Mouse (Mus musculus): ENCODE measurements around the gene C1ql2. TPM values are rescaled to one million over a fixed set of nuclear protein-coding genes. Genes with fewer than 3 reads are reported as not detected.

Gene C1ql2
- not detected in 2 replicates for polyA plus RNA-seq (2012; ENCODE audit: insufficient read depth, insufficient read length, missing spikeins)

DNA sequence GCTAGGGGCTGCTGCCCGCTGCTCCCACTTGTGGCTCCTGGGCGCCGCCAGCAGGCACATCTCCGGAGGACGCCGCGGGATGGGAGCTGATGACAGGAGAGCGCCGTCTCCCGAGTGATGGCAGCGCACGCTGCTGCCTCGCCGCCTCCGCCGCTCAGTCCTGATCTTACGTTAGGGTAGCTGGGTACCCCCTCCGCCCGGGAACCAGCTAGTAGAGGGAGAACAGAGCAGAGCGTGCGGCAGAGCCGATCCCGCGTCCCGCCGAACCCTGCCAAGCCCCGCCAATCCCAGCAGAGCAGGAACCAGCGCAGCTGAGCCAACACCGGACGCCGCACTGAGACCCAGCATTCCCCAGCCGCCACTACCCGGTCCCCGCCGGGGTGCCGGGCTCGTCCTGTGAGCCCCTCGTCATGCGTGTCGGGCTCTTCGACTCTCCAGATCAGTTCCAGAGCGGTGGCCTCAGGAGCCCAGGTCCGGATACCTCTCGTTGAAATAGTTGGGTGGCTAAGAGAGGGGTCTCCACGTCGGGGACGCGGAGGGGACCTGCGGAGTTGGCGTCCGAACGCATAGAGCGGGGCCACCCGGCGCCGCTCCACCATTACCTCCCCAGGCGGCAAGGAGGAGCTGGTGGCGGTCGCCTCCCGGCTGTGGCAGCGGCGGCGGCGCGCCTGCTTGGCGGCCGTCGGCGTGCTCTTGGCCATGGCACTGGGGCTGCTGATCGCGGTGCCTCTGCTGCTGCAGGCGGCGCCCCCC, at the start of gene C1ql2:
C1ql2 (plus strand) TSS at position 164 of the 753 bp plus-strand sequence.
- TF ChIP-seq POLR2A (IDR thresholded peaks at IDR 0.05; ENCODE audit: borderline replicate concordance, low read depth, low read length) (no peak), CTCF (IDR thresholded peaks at IDR 0.05; ENCODE audit: low read depth, low read length) (no peak)
- peaks cover 2% of the 10 kb centered on the region; the same call in 1 of the 2 replicates for H3K4me1 ChIP-seq (ENCODE audit: control insufficient read depth, insufficient read depth, low read length)
- no peak within 1 kb of the TSS for H3K27ac ChIP-seq (ENCODE audit: insufficient read depth, low read depth, low read length)
- H3K4me3 ChIP-seq (ENCODE audit: insufficient read depth, low read length) = peak within 1 kb of the TSS; percentile 32

DNA sequence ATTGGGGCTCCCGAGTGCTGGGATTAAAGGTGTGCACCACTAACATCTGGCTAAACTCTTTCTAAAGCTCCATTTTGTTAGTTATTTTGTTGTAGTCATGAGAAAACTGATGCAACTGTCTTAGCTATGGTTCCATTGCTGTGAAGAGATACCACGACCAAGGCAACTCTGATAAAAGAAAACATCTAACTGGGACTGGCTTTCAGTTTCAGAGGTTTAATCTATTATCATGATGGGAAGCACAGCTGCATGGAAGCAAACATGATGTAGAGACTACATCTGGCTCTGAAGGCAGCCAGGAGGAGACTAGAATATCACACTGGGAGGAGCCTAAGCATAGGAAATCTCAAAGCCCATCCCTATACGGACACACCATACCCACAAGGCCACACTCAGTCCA, 48.7 kb upstream of the C1ql2 start:
- Histone ChIP-seq H3K4me3 (ENCODE audit: insufficient read depth, low read length) (no peak overlapping the region), H3K27ac (ENCODE audit: insufficient read depth, low read depth, low read length) (no peak overlapping the region)
- TF ChIP-seq POLR2A (IDR thresholded peaks at IDR 0.05; ENCODE audit: borderline replicate concordance, low read depth, low read length) (no peak), CTCF (IDR thresholded peaks at IDR 0.05; ENCODE audit: low read depth, low read length) (no peak)

DNA sequence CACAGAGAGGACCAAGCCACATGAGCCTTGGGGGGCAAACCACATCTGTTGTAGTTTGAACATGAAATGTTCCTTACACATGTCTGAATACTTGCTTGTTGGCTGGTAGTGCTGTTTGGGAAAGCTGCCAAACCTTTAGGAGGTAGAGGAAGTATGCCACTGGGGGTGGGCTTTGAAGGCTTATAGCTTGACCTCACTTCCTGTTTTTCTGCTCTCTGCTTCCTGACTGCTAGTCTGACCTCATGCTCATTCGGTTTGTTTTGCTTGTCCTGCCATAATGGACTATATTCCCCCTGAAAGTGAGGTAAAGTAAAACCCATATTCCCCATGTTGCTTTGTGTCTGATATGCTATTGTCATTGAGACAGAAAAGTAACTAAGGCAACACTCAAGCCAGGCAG, 46.6 kb upstream of the C1ql2 start:
- Histone ChIP-seq H3K4me1 (ENCODE audit: control insufficient read depth, insufficient read depth, low read length) (peaks cover 12% of the 10 kb centered on the region), H3K27ac (ENCODE audit: insufficient read depth, low read depth, low read length) (peak overlapping the region; percentile 88), H3K4me3 (ENCODE audit: insufficient read depth, low read length) (peak overlapping the region; percentile 58)
- TF ChIP-seq CTCF (IDR thresholded peaks at IDR 0.05; ENCODE audit: low read depth, low read length) (no peak), POLR2A (IDR thresholded peaks at IDR 0.05; ENCODE audit: borderline replicate concordance, low read depth, low read length) (no peak)

More for the DNA sequence above, 48.7 kb upstream of the C1ql2 start:
- peaks cover 12% of the 10 kb centered on the region for H3K4me1 ChIP-seq (ENCODE audit: control insufficient read depth, insufficient read depth, low read length)

DNA sequence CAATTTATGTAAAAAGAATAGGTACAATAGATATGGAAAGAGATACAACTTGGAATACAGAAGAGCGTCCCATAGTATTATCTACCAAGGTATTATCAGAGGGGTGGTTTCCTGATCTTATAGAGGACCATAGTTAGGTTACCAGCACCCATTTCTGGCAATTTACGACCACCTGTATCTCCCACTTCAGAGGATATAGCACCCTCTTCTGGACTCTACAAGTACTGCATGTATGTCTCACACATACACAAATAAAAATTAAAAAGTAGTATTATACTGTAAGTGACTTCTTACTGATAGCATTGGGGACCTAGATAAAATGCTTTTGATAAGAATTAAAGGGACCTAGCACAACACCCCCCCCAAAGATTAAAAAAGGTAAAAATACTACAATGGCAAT, 43.4 kb upstream of the C1ql2 start:
- TF ChIP-seq POLR2A (IDR thresholded peaks at IDR 0.05; ENCODE audit: borderline replicate concordance, low read depth, low read length) (no peak), CTCF (IDR thresholded peaks at IDR 0.05; ENCODE audit: low read depth, low read length) (no peak)
- H3K4me3 ChIP-seq (ENCODE audit: insufficient read depth, low read length) = no peak overlapping the region
- peaks cover 9% of the 10 kb centered on the region for H3K4me1 ChIP-seq (ENCODE audit: control insufficient read depth, insufficient read depth, low read length)
- H3K27ac ChIP-seq (ENCODE audit: insufficient read depth, low read depth, low read length) = no peak overlapping the region

DNA sequence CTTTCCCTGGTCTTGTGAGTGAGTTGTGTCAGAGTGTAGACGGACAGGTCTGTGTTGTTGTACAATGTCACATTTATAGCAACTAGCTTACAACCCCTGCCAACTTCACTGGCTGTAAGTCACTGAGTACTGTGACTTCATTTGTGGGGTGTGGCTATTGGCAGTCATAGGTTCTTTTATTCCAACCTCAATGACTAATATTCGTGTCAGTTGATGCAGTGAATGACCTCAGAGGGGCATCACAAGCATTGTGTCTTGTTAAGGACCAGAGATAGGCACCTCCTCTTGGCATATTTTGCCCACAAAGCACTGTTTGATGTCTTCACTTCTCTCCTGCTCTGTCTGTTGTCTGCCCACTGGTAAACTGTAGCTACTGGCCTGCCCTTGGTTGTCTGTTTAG, 34.6 kb upstream of the C1ql2 start:
- TF ChIP-seq CTCF (IDR thresholded peaks at IDR 0.05; ENCODE audit: low read depth, low read length) = no peak
- no peak for TF ChIP-seq POLR2A (IDR thresholded peaks at IDR 0.05; ENCODE audit: borderline replicate concordance, low read depth, low read length)
- no peak overlapping the region for H3K4me3 ChIP-seq (ENCODE audit: insufficient read depth, low read length)

DNA sequence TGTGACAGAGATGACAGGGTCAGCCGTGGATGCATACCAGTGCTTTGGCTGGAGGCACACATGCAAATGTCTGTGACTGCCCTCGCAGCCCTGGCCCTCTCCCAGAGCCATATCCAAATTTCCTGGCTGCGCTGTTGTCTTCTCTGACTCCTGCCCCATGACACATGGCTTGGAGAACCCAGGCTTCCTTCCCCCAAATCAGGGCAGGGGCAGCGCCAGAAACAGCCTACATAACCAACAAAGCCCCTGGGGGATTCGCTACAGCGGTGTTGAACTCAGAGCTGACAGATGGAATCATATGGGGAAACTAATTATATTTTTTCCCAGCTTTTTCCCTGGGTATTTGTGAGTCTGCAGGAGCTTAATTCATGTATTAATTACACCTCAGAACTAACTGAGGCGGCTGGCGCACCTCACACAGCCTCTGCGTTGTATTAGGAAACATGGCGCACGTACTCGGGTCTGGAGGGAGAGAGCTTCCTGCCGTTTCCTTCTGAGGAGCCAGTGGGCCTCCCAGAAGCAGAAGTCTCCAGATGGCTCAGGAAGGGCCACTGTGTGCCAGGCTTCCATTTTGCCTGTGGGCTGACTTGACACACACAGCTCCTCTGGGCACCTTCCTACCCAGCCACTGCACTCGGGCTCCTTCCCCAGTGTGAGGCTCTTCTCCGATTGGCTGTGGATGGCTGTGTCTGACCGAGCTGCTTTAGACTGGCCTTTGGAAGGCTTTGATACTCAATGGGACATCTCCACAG, 18.9 kb upstream of the C1ql2 start:
- Histone ChIP-seq H3K27ac (ENCODE audit: insufficient read depth, low read depth, low read length) (no peak overlapping the region), H3K4me1 (ENCODE audit: control insufficient read depth, insufficient read depth, low read length) (no peaks in the 10 kb centered on the region), H3K4me3 (ENCODE audit: insufficient read depth, low read length) (no peak overlapping the region)
- no peak for TF ChIP-seq POLR2A (IDR thresholded peaks at IDR 0.05; ENCODE audit: borderline replicate concordance, low read depth, low read length)
- no peak for TF ChIP-seq CTCF (IDR thresholded peaks at IDR 0.05; ENCODE audit: low read depth, low read length)

More for the DNA sequence above, 34.6 kb upstream of the C1ql2 start:
- Histone ChIP-seq H3K4me1 (ENCODE audit: control insufficient read depth, insufficient read depth, low read length) (peaks cover 15% of the 10 kb centered on the region), H3K27ac (ENCODE audit: insufficient read depth, low read depth, low read length) (0 out of 2 replicates have a peak overlapping the region, but pooled peaks have one; percentile 23)

DNA sequence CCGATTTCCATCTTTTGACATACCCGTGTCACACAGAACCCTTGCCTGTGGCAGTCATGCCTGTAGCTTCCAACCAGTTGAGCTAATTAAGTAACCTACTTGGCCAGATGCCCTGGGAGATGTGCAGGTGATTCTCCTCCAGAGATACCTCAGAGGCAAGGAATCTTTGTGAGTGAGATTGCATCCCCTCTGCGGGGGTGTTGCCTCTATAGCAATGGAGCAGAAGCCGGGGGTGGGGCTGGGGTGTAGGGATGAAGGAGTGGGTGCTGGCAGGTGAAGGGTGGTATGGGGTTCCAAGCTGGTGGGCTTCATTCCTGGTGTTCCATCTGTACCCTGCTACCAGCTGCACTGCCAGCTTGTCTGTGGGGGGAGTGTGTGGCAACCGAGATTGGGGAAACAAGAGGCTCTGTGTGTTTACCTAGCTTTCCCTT, 17.2 kb upstream of the C1ql2 start:
- Histone ChIP-seq H3K4me3 (ENCODE audit: insufficient read depth, low read length) (no peak overlapping the region), H3K4me1 (ENCODE audit: control insufficient read depth, insufficient read depth, low read length) (no peaks in the 10 kb centered on the region), H3K27ac (ENCODE audit: insufficient read depth, low read depth, low read length) (no peak overlapping the region)
- TF ChIP-seq POLR2A (IDR thresholded peaks at IDR 0.05; ENCODE audit: borderline replicate concordance, low read depth, low read length) (no peak), CTCF (IDR thresholded peaks at IDR 0.05; ENCODE audit: low read depth, low read length) (no peak)

DNA sequence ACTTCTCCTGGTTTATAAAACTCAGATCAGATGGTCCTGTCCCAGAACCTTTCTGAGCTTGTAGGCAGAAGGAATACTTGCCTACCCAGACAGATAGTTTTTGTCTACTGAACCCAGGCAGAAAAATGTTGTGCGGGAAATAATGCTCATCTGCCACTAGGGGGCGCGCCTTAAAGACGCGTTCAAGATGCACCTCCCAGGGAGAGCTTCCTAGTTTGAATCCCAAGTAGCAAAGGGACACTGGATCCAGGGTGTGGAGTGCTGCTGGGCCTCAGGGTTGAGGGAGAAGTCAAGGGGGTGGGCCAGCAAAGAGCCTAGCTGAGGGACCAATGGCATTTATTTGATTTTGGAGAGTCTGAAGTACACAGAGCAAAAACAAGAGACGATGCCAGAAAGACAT, 12.7 kb upstream of the C1ql2 start:
- H3K4me3 ChIP-seq (ENCODE audit: insufficient read depth, low read length) = no peak overlapping the region
- TF ChIP-seq CTCF (IDR thresholded peaks at IDR 0.05; ENCODE audit: low read depth, low read length) (peak; percentile 69), POLR2A (IDR thresholded peaks at IDR 0.05; ENCODE audit: borderline replicate concordance, low read depth, low read length) (no peak)
- no peaks in the 10 kb centered on the region for H3K4me1 ChIP-seq (ENCODE audit: control insufficient read depth, insufficient read depth, low read length)
- H3K27ac ChIP-seq (ENCODE audit: insufficient read depth, low read depth, low read length) = no peak overlapping the region

DNA sequence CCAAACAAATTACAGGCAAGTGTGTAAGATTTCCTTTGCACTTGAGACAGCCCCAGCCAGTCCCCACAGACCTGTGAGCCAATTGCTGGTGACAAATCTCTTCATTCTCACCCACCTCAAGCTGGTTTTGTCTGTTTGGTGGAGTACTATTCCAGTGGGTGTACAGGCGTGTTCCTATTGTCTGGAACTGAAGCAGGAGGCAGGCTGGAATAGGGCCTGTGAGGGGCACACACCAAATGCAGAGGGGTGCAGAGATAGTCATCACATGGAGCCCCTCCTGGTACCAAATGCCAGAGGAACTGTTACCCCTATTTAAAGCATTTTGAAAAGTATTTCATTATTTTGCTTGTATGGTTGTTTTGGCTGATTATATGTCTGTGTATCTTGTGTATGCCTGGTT, 12.2 kb upstream of the C1ql2 start:
- no peak for TF ChIP-seq CTCF (IDR thresholded peaks at IDR 0.05; ENCODE audit: low read depth, low read length)
- no peak for TF ChIP-seq POLR2A (IDR thresholded peaks at IDR 0.05; ENCODE audit: borderline replicate concordance, low read depth, low read length)
- no peak overlapping the region for H3K4me3 ChIP-seq (ENCODE audit: insufficient read depth, low read length)
- H3K27ac ChIP-seq (ENCODE audit: insufficient read depth, low read depth, low read length) = no peak overlapping the region
- no peaks in the 10 kb centered on the region for H3K4me1 ChIP-seq (ENCODE audit: control insufficient read depth, insufficient read depth, low read length)

DNA sequence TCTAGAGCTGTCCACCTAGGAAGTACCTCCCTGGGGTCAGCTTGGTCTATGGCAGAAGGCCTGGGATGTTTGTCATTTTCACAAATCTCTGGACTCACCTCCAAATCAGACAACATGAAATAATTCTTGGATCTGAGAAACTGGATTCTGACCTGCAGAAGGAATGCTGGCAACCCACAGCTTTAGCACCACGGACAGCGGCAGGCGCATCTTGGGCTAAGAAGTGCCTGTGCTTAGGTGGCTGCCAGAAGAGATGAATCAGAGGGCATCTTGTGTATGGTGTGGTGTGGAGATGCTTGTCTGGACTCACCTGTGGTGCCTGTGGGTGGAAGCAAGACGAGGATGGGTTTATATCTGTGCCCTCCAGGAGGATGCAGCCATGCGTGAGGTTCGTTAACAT, 8.5 kb upstream of the C1ql2 start:
- TF ChIP-seq POLR2A (IDR thresholded peaks at IDR 0.05; ENCODE audit: borderline replicate concordance, low read depth, low read length) (no peak), CTCF (IDR thresholded peaks at IDR 0.05; ENCODE audit: low read depth, low read length) (no peak)
- Histone ChIP-seq H3K4me3 (ENCODE audit: insufficient read depth, low read length) (no peak overlapping the region), H3K4me1 (ENCODE audit: control insufficient read depth, insufficient read depth, low read length) (no peaks in the 10 kb centered on the region), H3K27ac (ENCODE audit: insufficient read depth, low read depth, low read length) (no peak overlapping the region)

Data from bone marrow macrophage, adult 2 months (primary cell).